Mouse (Mus musculus): ENCODE measurements around the gene Rhbdf2.

The Rhbdf2 gene

DNA sequence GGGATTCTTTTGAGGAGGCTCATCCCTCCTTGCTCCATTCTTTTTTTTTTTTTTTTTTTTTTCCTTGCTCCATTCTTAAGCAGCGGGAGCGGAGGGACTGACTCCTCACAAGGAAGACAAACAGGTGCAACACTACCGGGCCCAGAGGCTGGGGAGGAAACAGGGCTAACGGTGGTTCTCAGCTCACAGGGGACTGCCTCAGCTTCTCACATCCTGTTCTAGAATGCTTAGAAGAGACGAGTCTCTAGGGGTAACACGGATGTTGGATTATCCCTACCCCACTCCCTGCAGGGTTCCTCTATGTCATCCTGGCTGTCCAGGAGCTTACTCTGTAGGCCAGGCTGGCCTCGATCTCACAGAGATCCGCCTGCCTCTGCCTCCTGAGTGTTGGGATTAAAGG lies 37.2 kb downstream of the Rhbdf2 start:
- in situ Hi-C loops (cut with MboI, MseI): loop anchor here (10.0 kb wide), 1 partner anchor 1825 kb away; the partner anchor contains the start of gene Cant1

DNA sequence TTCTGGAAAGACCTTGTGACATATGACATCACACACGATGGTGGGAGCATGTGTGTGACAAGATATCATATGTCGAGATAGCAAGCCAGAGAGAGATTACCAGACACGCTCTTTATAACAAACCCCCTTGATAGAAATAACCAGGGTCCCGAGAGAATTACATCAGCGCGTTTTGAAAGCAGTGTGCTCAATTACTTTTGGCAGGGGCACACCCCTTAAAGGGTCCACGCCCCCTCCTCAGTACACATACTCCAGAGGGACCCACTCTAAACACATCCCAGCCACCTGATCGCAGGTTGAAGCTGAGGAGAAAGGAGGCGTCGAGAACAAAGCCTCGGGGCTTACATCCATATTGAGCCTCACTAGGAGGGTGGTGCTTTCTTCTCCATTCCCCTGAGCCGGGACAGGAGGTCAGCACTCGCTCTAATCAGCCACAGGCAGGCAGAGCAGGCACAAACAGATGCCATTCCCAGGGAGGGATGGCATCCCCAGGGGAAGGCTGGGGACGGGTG lies 37.7 kb downstream of the Rhbdf2 start:
- in situ Hi-C loops (cut with MboI, MseI): loop anchor here (10.0 kb wide), 1 partner anchor 1826 kb away; the partner anchor contains the start of gene Cant1

DNA sequence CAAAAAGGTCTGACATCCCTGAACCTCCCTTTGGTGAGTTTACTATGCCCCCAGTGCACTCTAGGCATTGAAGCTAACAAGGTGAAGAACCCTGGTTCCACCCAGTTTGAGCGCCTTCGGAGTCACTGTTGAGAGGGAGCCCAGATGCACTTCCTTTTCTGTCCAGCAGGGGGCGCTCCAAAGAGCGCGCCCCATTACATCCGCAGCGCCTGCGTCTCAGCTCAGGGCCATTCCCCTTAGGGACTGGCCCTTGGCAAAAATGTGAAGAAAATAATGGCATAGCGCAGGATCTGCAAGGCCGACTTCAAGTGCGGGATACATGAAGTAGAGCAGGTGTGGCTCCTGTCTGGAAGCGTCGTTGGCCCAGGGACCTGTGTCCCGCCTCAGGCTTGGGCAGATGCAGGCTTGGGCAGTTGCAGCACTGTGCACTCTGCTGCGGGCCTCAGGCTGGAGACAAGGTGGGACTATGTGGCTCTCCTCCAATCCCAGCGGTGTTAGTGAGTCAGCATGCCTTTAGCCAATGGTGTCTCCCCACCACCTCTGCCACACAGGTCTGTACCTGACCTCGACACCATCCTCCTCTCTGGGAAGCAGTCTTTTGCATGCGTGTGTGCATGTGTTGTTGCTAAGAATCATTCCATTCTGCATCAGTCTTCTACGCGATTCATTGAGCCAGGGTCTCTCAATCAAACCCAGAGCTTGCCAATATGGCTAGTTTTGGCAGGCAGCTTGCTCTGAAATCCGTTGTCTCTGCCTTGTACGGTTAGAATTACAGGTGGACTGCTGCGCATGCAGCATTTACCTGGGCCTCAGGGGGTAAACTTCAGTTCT lies 39.8 kb downstream of the Rhbdf2 start:
- in situ Hi-C loops (cut with MboI, MseI): loop anchor here (10.0 kb wide), 1 partner anchor 1828 kb away; the partner anchor contains the start of gene Cant1

DNA sequence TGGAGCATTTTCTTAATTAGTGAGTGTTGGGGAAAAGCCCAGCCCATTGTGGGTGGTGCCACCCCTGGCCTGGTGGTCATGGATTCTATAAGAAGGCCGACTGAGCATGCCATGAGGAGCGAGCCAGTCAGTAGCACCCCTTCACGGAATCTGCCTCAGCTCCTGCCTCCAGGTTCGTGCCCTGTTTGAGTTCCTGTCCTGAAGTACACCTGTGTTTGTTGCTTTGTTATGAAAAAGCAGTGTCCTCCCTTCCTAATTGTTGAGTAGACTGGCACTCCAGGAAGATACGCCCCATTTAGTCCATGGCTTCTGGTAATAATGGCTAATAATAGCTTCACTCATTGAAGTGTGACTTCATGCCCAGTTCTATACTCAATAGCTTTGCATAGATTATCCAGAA lies 40.5 kb downstream of the Rhbdf2 start, which contains the start of gene Aanat:
Aanat (plus strand) TSS at position 123 of the 400 bp plus-strand sequence.
- in situ Hi-C loops (cut with MboI, MseI): loop anchor here (10.0 kb wide), 1 partner anchor 1828 kb away; the partner anchor contains the start of gene Cant1

DNA sequence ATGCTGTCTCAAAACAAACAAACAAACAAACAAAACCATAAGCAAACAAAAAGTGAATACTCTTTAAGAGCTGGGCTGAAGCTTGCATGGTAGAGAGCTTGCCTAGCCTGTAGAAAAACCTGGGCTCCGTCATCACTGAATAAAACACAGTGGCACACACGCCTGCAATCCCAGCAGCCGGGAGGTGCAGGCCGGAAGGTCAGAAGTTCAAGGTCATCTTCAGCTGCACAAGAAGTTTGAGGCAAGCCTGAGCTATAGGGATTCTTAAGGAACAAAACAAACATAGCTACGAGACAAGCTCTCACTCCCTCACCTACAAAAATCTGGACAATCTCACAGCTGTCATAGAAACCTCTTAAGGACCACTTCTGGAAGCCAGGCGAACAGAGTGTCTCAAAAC lies 41.1 kb downstream of the Rhbdf2 start:
- in situ Hi-C loops (cut with MboI, MseI): loop anchor here (10.0 kb wide), 1 partner anchor 1829 kb away; the partner anchor contains the start of gene Cant1

DNA sequence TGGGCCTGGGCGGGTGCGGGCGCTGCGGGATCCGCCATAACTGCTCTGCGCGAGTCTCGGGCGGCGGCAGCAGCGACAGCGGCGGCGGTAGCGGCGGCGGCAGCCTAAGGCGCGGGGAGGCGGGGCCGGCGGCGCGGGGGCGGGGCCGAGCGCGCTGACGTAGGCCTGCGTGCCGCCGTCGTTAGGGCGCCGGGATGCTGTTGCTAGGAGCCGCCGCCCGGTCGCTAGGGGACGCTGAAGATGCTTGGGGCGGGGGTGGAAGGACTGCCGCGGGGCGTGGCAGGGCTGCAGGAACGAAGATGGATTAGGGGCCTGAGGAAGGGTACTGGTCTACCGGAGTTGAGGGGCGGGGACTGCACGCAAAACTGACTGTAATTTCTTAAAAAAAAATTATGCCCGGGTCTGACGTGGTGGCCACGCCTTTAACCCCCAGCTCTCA lies 45.4 kb downstream of the Rhbdf2 start, which contains the start of gene Ube2o:
Ube2o (minus strand) TSS at position 72 of the 439 bp plus-strand sequence.
- in situ Hi-C loops (cut with MboI, MseI): loop anchor here (10.0 kb wide), 1 partner anchor 1833 kb away; the partner anchor contains the start of gene Cant1

DNA sequence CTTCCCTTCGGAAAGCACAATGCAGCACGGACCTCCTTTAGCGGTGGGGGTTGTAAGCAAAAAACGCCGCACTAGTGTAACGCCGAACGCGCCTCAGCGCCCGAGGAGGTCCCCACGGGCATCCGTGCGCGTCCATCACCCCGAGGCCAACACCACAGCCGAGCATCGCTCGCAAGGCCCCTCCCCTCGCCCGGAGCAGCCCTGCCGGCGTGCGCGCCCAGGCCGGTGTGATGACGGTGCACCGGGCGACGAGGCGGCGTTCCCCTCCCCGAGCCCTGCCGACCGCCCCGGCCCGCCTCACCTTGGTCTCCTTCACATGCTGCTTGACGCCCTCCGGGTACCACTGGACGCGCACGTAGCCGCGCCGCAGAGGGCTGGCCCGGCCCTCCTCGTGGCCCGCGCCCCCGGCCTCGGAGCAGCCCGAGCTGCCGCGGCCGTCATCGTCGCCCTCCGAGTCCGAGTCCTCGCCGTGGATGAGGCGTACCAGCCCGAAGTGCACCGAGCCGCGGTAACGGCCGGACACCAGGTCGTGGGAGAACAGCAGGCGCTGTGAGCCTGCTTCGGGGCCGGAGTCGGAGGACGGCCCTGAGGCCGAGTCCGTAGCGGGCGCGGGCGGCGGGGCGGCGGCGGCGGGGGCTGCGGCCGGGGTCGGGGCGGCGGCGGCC lies 46.0 kb downstream of the Rhbdf2 start:
- in situ Hi-C loops (cut with MboI, MseI): loop anchor here (10.0 kb wide), 1 partner anchor 1834 kb away; the partner anchor contains the start of gene Cant1

DNA sequence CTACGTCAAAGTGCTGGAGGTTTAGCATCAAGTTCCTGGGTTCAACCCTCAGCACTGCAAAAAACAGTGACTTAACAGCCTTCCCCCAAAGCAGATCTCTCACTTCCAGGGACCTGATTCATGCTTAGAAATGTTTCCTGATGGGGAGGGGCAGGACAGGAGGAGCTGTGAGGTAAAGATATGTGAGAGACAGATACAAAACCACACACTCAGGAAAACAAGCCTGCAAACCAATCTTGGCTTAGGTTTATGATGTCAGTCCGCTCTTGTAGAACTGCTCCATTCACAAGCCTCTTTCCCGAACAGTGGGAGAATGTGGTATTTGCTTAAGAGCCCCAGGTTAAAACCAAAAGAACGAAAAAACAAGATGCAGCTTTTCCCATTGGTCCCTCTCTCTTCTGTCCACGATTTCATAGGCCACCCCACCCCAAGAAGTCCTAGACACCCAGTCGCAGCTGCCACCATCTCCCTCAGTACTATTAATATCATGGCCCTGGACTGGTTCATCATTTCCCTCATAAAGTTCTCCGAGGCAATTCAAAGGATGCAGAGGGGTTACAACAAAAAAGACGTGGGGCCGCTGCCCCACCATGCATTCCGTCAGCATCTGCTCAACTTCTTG lies 46.7 kb downstream of the Rhbdf2 start:
- in situ Hi-C loops (cut with MboI, MseI): loop anchor here (10.0 kb wide), 1 partner anchor 1835 kb away; the partner anchor contains the start of gene Cant1

DNA sequence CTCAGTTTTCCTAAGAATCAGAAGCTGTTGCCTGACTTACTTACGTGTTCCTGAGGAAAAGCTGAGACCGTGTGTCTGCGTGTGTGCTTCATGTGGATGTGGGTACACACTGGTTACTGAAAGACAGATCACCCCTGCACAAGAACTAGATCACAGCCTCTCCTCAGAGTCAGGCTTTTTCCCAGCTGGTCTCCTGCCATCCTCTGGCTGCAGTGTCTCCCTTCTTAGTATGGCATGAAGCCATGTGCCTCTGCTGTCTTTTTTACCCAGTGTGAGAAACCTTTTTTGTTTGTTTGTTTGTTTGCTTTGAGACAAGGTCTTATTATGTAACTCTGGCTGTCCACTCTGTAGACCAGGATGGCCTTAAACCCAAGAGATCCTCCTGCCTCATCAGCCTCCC lies 47.5 kb downstream of the Rhbdf2 start:
- in situ Hi-C loops (cut with MboI, MseI): no loop called here

DNA sequence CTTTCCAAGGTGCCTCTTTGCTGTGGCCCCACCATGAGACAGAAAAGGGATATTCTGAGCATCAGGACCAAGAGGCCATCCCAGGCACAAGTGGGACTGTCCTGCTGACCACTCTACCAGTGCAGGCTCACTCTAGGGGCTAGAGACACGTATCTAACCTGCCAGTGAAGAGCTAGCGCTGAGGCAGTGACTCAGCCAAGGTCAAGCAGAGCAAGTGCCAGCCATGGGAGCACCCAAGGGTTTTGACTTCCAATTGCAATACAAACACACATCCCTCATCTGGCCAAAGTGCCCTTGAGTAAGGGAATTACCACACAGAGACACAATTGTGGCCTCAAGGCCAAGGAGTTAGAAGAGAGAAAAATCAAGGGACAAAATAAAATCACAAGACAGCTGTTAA lies 51.4 kb downstream of the Rhbdf2 start:
- in situ Hi-C loops (cut with MboI, MseI): no loop called here

DNA sequence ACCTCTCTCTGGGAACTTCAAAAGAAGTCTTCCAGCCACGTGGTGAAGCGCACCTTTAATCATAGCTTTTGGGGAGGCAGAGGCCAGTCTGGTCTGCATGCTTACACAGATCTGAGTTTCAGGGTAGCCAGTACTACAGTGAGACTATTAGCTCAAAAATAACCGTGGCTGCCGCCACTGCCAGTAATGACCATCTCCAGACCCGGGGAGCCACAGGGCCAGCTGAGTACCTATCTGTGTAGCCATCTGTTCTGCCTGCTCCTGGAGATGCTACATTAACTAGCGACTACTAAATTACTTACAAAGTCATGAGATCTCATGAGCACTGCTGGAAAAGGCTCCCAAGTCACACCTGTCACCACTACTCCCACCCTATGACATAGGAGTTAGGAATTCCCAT lies 51.8 kb downstream of the Rhbdf2 start:
- in situ Hi-C loops (cut with MboI, MseI): no loop called here

DNA sequence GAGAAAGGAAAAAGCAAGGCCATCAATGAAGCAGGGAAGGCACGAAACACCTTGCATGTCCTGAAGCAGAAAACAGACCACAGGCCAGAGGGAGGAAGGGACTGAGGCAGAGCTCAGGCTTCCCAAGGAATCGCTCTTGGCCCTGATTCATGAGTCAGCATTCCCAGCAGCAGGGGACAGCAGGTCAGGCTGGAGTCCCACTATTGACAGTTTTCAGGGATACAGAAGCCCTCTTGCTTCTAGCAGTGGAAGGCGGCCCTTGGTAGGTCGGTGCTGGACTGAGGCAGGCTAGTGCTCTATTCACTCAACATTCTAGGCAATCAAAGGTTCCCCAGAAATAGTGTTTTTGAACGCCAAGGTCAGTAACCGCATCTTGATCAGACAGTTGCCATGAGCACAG lies 52.3 kb downstream of the Rhbdf2 start:
- in situ Hi-C loops (cut with MboI, MseI): no loop called here

DNA sequence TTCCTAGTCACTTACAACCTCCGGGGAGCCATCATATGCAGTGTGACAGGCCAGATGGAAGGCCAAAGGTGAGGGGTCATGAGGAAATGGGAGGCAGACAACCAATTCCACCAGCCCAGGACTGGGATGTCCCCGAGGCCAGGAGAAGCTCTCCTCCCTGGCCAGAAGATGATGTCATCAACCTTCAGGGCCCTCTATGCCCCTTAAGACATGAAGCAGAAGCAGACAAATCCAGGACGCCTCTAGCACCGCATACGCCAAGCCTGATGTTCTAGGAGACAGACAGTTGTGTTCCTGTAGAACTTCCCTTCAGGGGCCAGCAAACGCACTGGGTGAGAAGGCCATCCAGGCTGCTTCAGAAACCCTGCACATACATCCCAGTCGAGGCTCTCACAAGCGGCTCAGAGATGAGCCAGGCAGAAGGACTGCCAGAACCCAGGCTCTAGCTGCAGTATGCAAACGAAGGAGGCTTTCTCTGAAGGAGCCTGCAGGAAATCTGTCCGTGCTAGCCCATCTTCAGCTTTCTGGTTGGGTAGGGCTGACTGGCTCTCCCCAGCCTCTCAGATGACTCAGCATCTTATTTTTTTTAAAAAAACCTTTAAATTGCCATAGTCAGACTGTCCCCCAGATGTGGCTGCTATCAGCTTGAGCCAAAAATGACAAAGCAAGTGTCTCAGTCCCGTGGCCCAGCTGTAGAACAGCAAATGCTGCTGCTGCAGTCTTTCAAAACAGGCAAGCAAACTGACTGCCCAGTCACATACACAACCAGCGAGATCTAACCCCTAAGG lies 53.9 kb downstream of the Rhbdf2 start:
- in situ Hi-C loops (cut with MboI, MseI): no loop called here

DNA sequence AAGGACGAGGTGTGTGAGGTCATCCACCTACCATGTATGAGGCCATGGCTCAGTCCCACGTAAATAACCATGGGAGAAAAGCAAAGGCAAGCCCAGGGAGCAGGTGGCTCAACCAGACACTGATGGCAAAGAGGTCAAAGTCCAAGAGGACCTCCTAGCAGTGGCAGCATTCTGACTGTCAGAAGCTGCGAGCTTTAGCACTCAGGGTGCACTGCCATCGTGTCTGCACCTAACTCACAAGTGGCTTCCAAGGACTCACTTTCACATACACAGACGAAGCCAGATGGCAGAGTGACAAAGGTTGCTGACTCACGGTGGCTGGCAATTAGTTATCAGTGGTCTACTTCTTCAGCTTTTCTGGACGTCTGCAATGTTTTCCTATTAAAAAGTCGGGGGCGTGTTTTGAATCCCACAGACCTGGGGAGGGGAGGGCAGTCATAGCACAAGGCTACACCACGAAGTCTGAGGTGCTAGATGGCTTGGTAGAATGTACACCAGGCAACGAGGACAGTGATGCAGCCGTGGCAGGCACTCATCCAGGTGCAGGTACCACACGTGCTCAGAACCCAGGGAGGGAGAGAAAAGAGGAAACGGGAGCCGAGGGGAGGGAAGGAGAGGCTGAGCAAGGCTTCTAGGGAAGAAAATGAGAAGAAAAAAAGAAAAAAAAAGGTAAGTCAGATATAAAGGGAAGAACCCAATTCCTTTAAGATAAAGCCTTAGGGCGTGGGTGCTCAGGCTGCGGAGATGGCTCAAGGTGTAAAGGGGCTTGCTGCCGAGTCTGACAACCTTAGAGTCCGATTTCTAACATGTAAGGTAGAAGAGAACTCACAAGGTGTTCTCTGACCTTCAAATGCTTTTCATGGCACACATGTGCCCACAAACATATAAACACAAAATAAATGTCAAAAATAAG lies 54.8 kb downstream of the Rhbdf2 start:
- in situ Hi-C loops (cut with MboI, MseI): no loop called here

DNA sequence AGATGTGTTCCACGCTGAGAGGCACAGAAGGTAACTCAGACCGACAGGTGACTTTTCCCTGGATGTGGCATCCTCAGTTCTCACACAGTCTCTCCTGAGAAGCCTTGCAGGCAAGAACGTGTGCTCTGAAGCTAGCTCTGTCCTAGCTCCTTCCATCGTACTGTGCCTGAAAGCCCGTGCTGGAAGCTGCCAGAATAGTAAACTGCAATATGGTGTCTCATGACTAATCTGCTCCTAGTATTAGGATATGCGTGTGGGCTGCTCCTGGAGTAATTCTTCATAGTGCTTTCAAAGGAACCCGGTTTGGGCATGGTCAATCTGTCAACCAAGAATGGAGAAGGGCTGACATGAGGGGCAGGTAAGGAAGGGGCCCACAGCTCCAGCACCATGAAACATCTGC lies 56.0 kb downstream of the Rhbdf2 start:
- in situ Hi-C loops (cut with MboI, MseI): no loop called here

DNA sequence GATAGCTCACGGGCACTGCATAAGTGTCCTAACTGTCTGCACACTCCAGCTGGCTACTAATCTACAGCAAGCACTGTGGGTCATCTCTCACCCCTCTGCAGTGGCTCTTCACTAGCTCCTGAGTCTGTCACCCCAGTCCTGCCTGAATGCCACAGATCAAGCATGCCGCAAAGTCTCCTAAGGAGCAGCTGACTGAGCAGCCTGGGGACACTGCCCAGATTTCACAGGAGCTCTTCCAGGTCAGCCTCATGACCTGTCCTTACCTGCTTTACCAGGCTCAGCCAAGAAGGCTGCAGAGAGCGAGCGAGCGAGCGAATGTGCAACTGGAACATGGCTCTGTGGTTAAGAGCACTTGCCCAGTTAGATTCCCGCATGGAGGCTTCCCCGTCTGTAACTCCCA lies 59.3 kb downstream of the Rhbdf2 start:
- in situ Hi-C loops (cut with MboI, MseI): no loop called here

DNA sequence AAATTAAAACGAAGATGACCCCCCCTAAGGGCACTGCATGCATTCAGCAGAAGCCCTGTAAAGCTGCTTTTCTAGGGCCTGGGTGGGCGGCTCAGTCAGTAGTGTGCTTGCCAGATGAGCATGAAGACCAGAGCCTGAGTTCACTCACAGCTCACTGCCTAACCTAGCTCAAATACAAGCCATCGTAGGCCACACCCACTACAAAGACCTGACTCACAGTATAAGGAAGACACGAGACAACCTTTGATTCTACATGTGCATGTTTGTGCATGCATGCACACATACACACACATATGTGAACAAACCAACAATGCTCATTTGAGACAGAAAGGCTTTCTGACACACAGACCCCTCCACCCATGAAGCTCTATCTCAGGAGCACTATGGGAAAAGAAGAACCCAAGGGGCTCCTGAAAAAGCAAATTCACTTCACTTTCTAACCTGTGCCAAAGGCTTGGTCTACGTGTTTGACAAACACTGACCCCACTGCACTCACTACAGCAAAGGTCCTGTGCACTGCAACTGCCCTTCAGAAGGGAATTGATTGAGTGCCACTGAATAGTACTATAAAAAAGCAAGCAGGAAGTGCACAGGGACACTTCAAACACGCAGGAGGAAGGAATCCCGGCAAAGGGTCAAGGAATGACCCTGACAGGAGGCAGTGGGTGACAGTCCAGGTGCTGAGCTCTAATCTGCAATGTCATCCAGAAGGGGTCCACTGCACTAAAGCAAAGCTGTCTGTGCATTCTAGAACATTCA lies 61.4 kb downstream of the Rhbdf2 start:
- in situ Hi-C loops (cut with MboI, MseI): no loop called here

DNA sequence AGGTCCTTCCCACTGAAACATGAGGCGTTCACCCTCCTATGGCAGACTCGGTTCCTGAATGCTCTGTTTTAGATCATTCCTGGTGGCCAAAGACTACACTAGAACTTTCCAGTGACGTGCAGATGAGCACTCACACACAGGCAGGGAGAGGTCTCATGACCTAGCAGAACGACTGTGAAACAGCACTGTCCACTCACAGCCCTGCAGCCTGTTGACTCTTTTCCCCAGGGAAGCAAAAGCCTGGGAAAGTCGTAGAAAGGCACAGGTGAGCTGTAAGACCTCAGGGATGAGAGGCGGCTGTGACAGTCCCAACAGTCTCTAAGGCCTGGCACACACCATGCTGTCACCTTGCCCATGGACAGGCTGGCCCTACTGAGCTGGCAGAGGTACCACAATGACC lies 70.5 kb downstream of the Rhbdf2 start:
- in situ Hi-C loops (cut with MboI, MseI): no loop called here

DNA sequence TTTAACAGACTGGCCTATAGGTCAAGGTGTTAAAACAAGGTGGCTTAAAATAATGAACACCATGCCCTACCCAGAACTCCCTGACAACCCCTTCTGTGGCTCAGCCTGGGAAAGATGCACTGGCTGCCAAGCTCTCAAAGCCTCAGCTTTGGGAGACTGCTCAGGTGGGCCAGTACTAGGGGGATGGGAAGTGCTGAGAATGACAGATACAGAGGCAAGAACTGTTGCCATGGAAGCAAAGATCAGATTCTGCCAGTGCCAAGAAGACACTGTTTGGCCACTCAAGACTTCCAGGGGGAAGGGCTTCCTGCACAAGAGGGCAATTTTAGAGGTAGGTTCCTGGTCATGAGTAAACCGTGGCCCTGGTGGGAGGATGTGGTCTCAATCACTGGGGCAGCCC lies 71.2 kb downstream of the Rhbdf2 start:
- in situ Hi-C loops (cut with MboI, MseI): no loop called here
